Mouse (Mus musculus) CD8-positive naive resting alpha-beta T cell, adult 2 months (primary cell): Measurements from ENCODE around the gene Chst11.

Source experiments
- DNase-seq, 2 experiments: peaks; one replicate each; pipeline ENCODE4 v3.0.0; 2022; ENCODE audit warnings: low read depth in 2 of 2, low spot score in 2 of 2

The Chst11 gene

DNA sequence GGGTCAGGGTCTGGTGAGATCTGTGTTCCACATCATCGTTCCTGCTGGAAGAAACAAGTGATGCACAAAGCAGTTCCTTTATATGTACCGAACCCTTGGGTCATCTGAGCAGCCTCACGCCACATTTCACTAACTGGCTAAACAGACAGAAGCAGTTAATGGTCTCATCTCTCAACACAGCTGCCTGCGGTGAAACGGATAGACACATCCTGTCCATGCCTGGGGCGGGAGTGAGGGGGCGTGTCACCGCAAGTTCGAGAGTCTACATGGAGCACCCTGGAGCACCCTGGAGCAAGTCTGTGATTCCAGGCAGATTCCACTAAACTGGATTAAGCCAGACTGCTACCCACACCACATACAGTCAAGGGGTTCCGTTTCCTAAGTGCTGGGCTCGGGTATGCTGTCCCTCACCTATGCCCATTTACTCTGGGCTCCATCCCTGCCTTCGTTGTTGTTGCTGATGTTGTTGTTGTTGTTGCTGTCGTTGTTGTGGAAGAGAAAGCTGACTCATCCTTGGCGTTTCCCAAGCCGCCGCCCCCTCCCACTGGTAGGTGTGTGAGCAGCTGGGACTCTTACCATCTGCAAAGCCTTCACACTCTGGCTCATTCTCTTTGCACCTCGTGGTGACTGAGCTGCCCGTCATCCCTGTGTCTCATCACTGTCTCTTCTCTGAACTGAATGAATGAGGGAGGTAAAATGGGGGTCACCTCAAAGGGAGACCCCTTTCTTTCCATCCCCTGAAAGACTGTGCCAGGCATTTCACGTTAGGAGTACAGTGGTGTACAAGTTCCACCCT, 86.7 kb downstream of the Chst11 start:
- DNase-seq: no peak

DNA sequence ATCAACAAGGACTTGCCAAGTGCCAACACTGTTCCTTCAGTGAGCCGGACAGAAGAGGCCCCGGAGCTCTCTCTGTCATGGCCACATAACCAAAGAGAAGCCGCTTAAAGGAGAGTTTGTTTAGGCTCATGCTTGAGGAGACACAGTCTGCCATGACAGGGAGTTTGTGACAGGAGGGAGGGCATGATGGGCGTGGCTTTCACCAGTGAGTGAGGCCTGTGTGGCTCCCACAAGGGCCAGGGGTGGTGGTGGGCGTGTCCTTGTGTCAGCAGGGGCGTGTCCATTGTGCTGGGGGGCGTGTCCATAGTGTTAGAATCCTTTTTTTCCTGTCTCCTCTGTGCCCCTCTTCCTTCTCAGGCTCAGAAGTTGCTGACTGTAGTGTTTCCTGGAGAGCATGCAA, 87.8 kb downstream of the Chst11 start:
- DNase-seq: no peak

DNA sequence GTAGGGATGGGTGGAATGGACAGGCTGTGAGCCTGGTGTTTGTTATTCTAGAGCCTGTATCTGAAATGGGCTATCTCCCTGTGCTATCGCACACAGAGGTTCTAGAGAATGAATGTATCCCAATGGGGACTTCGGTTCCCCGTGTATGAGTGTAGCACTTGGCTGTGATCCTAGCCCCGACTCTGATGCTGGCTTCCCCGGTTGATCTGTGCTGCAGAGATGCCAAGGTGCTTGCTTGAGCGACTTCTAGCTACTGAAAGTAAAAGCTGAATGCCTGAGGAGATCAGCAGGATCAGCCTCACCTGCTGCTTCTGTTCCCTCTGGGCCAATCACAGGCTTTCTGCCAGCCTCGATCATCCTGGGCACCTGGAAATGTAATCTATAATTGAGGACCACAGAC, 91.5 kb downstream of the Chst11 start:
- no peak for DNase-seq

- DNase-seq: no peak
Measured at GRCm38 (mm10) chr10:83078723-83079122, 93.4 kb downstream of the Chst11 start.

DNA sequence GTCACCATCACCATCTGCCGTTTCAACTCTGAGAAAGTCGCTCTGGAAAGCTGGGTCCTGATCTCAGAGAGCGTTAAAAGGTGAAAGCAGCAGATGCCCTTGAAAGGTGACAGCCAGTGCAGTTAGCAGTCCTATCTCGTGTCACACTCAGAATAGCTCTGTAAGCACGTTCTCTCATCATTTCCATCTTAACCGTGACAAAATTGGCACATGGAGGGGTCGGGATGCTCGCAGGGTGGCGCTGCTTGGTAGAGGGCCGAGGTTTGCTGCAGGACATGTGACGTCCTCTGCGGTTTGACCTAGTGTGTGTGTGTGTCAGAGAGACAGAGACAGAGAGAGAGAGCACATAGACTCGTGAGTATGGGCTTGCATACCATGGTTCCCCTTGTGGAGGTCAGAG, 94.5 kb downstream of the Chst11 start:
- peak in 1 of 2 experiments; percentile 12 for DNase-seq

DNA sequence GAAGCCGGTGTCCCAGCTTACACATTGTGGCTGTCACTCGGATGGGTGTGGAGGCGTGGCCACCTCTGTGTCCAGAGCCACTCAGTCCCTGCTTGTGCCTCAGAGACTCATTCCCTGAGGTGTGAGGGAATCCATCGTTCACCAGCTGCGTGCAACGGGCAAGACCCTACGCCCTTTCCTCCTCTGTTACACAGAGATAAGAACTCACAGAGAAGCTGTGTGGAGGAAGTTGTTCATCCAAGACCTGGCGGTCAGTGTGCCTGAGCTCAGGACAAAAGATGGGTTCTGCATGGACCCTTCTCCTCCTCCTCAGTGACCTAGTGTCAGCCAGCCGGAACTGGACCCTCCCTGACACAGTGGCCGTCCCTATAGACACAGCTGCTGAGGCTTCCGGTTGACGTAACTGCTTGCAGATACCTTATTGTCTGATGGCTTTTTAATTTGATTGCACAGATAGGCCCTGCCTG, 95.0 kb downstream of the Chst11 start:
- no peak for DNase-seq

DNA sequence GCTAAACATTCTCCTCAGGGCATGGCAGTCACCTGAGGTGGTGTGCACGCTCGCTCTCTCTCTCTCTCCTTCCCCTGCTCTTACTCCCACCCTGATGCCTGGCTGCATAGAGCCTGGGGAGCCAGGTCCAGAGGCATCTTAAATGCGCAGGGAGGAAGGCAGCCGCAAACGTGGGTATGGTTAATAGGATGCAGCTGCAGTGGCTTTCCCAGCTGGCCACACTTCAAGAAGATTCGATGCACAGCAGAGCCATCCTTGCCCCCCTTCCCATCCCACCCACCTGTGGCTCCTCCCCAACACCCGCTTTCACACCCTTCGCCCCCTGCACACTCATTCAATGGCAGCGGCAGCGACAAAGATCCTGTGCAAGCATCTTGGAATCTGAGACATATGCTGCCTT, 95.6 kb downstream of the Chst11 start:
- no peak for DNase-seq

GRCm38 (mm10) chr10:83083946-83084345, 98.6 kb downstream of the Chst11 start:
- no peak for DNase-seq

DNA sequence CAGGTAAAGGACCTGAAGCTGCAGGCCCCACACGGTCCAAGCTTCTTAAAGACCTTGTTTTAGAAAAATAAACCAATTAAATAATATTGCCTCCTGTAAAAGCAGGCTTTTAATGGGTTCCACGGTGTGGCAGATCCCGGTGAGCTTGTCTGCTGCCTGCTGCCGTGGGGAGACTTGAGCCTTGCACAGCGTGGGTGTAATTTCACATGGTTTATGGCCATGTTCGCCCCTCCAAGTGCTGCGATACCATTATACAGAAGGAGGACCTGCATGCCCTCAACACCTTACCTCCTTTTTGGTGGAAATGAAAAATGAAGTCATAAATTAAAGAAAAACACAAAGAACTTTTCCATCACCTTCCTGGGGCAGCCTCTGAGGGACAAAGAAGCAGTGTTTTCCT, 103.0 kb downstream of the Chst11 start:
- no peak for DNase-seq

DNA sequence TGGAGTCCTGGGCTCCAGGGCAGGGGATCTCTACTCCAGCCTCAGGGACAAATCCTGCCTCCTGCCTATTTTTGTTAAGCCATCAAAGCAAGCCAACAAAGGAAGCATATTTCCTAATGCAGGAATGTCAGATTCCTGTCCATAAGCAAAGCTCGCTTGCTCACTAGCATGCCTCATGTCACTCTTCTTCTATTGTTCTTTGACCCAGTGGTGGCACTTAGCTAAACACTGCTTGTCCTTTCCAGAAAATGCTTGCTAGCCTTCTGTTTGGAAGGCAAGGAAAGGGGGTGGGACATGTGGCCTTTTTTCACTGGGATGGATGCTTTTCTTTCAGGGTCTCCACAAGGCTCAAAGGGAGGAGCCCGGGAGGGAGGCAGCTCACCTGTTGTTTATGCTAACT, 103.5 kb downstream of the Chst11 start:
- DNase-seq: no peak

DNA sequence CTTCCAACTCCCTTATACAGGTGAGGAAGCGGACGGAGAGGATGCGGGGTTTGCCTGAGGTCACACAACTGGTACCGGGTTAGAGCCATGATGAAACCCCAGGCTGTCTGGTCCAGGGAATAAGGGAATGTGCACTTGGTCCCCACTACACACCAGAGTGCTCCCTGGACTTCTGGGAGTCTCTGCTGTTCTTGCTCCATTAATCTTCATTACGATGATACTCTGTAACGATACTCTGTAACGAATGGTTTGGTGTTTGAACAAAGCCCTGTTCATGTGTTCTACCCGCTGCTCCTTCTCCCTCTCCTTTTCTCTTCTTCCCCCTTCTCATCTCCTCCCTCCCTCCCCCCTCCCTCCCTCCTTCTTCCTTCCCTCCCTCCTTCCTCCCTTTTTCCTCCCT, 104.9 kb downstream of the Chst11 start:
- no peak for DNase-seq

DNA sequence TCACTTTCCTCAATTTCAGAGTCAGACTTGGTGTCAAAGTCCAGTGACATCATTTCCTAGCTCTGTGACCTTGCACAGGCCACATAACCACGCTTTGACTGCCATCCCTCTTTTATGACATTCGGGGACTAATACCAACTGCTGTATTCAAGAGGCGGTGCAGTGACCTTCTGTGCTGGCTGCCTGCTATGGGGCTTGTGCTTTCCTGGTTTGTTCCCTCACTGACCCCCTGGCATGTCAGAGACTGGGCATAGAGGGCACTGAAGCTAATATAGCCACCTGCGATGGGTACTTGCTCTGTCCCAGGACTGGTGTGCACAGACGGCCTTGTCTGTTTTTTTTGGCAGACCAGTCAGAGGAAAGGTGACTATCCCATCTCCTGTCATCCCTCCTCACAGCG, 108.4 kb downstream of the Chst11 start:
- DNase-seq: no peak

DNA sequence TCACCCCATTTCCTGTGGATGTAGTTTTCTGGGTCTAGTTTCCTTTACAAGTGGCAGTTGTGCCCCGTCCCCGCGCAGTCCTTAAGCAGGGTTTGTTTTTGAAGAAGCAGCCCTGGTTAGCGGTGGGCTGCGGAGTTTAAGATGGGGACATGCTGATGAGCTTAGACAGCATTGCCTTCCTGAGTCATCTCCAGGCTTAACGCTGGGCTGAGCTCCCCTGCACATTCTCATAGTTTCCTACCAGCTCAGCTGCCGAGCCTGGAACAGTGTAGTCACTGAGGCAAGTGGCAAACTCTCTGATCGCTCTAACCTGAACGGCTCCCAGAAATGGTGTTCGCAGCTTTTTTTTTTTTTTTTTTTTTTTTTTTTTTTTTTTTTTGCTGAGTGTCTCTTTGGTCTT, 109.0 kb downstream of the Chst11 start:
- DNase-seq: no peak

DNA sequence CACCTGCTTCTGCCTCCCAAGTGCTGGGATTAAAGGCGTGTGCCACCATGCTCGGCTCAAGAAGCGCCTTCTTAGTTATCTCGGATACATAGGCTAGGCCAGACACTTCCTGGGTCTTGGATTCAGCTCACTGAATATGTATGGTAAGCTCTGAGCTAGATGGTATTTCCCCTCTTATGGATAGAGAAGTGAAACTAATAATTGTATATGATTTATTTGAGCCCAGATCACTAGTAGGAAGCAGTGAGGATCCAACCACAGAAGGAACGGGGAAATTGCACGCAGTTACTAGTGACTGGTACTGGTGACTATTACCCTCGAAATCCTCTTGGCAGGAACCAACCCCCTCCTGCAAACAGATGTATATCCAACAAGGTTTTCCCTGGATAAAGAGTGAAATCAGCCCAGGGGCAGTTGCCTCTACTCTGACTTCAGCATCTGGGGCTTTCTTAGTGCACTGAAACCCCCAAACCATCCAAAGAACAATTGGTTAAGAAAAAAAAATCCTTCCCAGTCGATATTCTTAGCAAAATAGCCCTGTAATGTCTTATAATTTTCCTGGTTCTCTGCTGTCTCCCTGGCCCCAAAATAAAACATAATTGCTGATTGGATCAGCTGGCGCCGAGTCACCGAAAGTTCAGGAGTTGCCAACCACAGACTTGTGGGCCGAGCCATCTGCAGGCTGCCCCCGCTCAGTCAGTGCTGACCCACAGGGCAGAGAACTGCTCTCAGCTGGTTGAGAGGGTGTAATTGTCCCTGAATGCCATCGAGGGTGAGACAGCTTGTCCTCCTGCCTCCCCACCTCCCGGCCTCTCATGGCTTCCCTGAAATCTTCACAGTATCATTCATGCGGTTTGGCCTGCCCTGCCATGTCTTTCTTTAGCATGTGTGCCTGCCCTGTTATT, 109.8 kb downstream of the Chst11 start:
- DNase-seq: no peak

DNA sequence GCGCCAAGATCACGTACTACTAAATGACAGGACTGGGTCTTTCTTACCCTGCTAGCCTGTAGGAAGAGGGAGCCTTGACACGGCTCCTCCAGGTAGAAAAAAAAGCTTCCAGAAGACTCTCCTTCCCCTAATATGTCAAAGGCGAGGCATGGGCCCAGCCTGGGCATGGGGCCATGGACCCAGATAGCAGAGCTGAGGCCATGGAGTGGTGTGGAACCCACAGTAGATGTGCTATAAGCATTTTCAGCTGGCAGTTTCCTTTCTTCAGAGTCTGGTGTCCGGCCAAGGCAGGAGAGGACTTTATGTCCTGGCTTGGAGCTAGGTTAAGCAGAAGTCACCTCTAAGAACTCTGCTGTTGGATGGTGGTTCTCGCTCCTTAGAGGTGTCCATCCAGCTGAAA, 111.0 kb downstream of the Chst11 start:
- DNase-seq: no peak

- no peak for DNase-seq
Measured at GRCm38 (mm10) chr10:83098940-83099339, 113.6 kb downstream of the Chst11 start.

- DNase-seq: no peak
Measured at GRCm38 (mm10) chr10:83099669-83100068, 114.4 kb downstream of the Chst11 start.

- DNase-seq: no peak
Measured at GRCm38 (mm10) chr10:83100890-83101289, 115.6 kb downstream of the Chst11 start.

DNA sequence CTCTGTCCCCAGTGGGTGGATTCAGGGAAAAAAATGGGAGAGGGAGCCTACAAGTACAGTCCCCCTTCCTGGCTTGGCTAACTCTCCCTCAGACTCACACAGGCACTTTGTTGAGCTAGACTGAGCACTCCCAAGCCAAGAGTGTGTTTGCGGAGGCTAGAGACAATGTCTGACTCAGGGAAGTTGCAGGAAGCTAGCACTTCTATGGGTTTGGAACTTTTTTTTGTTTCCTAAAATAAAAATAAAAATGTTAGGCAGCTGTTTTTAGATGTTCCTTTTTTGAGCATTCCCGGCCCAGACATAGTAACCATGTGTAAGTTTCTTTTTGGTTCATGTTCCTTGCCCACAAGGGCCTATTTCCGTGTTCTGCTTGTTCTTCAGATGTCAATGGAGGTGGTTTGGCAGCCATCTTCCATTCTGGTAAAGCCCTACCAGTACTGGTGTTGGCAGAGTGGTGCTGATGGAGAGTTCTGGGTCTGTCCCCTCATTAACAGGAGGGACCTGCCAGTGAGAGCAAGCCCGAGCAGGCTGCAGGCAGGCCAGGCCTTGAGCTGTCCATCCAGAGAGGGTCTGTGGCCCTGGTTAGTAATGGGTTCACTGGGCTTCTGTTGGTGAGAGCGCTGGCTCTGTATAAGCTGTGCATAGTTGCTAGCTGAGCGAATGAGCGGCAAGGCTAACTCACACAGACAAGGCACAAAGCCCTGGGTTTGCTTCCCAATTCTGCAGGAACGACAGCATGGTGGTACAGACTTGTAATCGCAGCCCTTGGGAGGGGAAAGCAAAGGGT, 116.3 kb downstream of the Chst11 start:
- DNase-seq: no peak

DNA sequence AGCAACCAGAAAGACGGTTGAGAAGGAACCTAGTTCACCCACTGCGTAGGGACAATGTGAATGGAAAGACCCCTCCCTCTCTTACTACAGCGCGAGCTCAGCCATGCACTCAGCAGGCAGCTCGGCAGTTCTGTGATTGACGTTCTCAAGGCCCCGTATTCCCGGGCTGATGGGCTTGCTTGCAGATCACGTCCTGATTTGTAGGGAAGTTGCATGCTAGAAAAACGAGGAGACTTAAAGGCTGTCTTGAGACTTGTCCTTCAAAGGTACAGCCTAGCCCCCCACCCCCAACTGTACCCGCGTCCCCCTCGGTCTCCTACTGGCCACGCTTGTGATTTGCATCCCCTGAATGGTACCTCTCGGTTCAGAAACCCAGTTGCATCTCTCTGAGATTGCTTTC, 117.4 kb downstream of the Chst11 start:
- DNase-seq: no peak

- no peak for DNase-seq
Measured at GRCm38 (mm10) chr10:83104221-83104620, 118.9 kb downstream of the Chst11 start.
